Mouse (Mus musculus) kidney, postnatal 0 days (tissue): ENCODE data around the gene Zfp575. TPM values are rescaled to one million over a fixed set of nuclear protein-coding genes. Genes with fewer than 3 reads are reported as not detected.
A peak's percentile ranks its signal among the peaks of the same experiment; 100 is the strongest.

Experiments
- ATAC-seq: fragments of 200-750 bp; cut with Nextera tagmentation; replicated peaks from 2 replicates; pipeline ENCODE4 v1.8.0; 2017; ENCODE audit warnings: low read depth, moderate number of reproducible peaks, moderate TSS enrichment, moderate library complexity; ENCODE audit not compliant: low FRiP score
- DNase-seq: peaks from one replicate; pipeline ENCODE4 v3.0.0-alpha.2; 2016; ENCODE audit warnings: low spot score
- H3K27ac ChIP-seq: fragments of 300-500 bp; sonication (generic); 2 replicates; pipeline ENCODE4 v1.5.1; 2014; ENCODE audit warnings: mild to moderate bottlenecking
- H3K27me3 ChIP-seq: fragments of 300-500 bp; sonication (generic); 2 replicates; pipeline ENCODE4 v1.6.1; 2014; ENCODE audit warnings: low read length, mixed read lengths; ENCODE audit not compliant: insufficient read depth
- H3K36me3 ChIP-seq: fragments of 300-500 bp; sonication (generic); 2 replicates; pipeline ENCODE4 v1.6.1; 2014; ENCODE audit warnings: low read length, mixed read lengths; ENCODE audit not compliant: insufficient read depth
- H3K4me1 ChIP-seq: fragments of 300-500 bp; sonication (generic); replicated peaks from 2 replicates; pipeline ENCODE4 v1.6.1; 2014; ENCODE audit warnings: antibody characterized with exemption, low read length, mixed read lengths; ENCODE audit not compliant: insufficient read depth
- H3K4me2 ChIP-seq: fragments of 300-500 bp; sonication (generic); 2 replicates; pipeline ENCODE4 v1.6.1; 2014; ENCODE audit warnings: mild to moderate bottlenecking, low read length, moderate library complexity, mixed read lengths
- H3K4me3 ChIP-seq: fragments of 300-500 bp; sonication (generic); replicated peaks from 2 replicates; pipeline ENCODE4 v1.5.1; 2014; ENCODE audit warnings: low read depth, low read length
- H3K9ac ChIP-seq: fragments of 300-500 bp; sonication (generic); 2 replicates; pipeline ENCODE4 v1.6.1; 2014; ENCODE audit warnings: low read depth, low read length
- H3K9me3 ChIP-seq: fragments of 300-500 bp; sonication (generic); replicated peaks from 2 replicates; pipeline ENCODE4 v1.6.1; 2016; ENCODE audit warnings: low read length, inconsistent platforms, mixed read lengths
- CTCF ChIP-seq: IDR thresholded peaks from 2 replicates; pipeline ENCODE4 v1.5.1; 2016; ENCODE audit warnings: antibody characterized with exemption, low read depth, mild to moderate bottlenecking, moderate library complexity
- WGBS: fragments of 180-500 bp; shearing (Covaris S2); extraction: QIAGEN DNeasy Blood & Tissue Kit; methylation state at CpG from one replicate; pipeline ENCODE4 v1.1.7; 2014; 5-methylcytosine and 5-hydroxymethylcytosine counted together
- polyA plus RNA-seq: library from polyadenylated mRNA; unstranded; fragments of >200 nt; fragmentation: Nextera tagmentation; extraction: Ambion mirVana; gene quantifications from 2 replicates; pipeline ENCODE4 v1.2.1, GENCODE M21; 2015

Zfp575 gene
- polyA plus RNA-seq, 1 experiment from 2014 or later, result 4.0 TPM

DNA sequence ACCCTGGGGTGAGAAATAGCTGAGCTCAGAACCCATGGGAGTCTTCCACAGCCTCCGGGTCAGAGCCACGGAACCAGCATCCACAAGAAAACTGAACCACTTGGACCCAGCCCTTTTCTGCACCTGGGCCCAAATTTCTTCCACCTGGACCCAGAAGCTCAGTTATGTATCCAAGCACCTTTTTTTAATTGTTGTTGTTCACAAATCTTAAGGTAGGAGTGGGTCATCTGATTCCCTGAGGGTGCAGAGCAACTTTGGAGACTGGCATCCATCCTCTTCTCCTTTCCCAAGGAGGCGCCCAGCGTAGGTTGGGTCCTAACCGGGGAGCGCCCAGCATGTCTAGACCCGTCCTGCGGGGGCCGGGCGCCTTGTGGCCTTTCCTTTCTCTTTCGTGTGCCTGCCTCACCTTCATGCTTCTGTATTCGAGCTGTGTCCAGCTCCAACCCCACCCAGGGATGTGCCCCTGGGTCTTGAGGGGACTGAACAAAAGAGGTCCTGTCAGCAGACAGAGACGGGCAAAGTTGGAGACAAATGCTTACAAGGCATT, 41.3 kb downstream of the Zfp575 start, which contains the start of the genes Pinlyp and Xrcc1:
Pinlyp (minus strand) TSS at position 51 of the 547 bp plus-strand sequence.
Xrcc1 (plus strand) TSS at position 222 of the 547 bp plus-strand sequence.
- no peak for TF ChIP-seq CTCF
- 21% methylated on average over 13 of the region's 13 CpGs for WGBS
- peak within 1 kb of the TSS; percentile 86 for H3K9ac ChIP-seq
- ATAC-seq (peak; percentile 1; the same call in 1 of the 2 replicates), DNase-seq (no peak)
- H3K4me1 ChIP-seq, result peaks cover 7% of the 10 kb centered on the region
- no peaks in the 10 kb centered on the region for H3K27me3 ChIP-seq
- H3K36me3 ChIP-seq, result peaks cover 13% of the 10 kb centered on the region; the same call in 1 of the 2 replicates
- no peaks in the 10 kb centered on the region for H3K9me3 ChIP-seq
- peak within 1 kb of the TSS; percentile 74 for H3K4me2 ChIP-seq
- H3K4me3 ChIP-seq, result peak within 1 kb of the TSS; percentile 85
- peak within 1 kb of the TSS; percentile 93 for H3K27ac ChIP-seq

DNA sequence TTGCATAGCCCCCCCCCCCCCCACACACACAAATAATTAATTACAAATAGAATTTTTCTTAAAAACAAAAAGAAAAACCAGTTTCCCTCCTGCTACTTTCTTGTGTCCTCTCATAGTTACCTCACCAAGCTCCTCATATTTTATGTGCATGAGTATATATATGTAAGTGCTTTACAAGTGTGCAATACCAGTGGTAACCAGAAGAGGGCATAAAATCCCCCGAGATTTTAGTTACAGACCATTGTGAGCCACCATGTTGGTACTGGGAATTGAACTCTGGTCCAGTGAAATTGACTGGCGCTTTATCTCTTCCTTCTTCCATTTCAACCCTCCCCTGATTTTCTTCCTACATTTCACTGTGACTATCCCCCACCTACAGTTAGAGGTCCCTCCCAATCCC, 42.9 kb downstream of the Zfp575 start:
- Histone ChIP-seq H3K9me3 (no peaks in the 10 kb centered on the region), H3K4me2 (no peak overlapping the region), H3K27ac (no peak overlapping the region), H3K4me1 (peaks cover 7% of the 10 kb centered on the region), H3K4me3 (no peak overlapping the region), H3K27me3 (no peaks in the 10 kb centered on the region), H3K36me3 (peaks cover 3% of the 10 kb centered on the region; the same call in 1 of the 2 replicates), H3K9ac (no peak overlapping the region)
- ATAC-seq (no peak), DNase-seq (no peak)
- 77% methylated on average over 2 of the region's 2 CpGs for WGBS
- TF ChIP-seq CTCF, result peak; percentile 41; the same call in 1 of the 2 replicates

DNA sequence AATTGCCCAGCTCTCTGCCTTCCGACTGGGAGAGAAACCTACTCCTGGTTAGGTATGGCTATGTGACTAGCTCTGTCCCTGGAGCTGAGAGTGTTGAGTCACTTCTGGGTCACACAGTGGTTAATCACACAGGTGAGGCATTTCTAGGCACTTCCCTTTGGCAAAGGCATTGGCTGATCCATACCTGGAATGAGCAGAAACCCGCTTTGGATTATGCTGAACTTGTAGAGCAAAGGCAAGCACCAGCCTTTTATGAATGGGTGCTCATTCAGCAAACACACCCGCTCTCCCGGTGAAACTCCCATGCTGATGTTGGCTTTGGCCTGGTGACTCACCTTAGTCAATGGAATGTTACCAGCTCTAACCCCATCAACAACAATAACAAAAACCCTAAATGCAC, 47.8 kb downstream of the Zfp575 start:
- ATAC-seq, result no peak
- no peaks in the 10 kb centered on the region for H3K9me3 ChIP-seq
- TF ChIP-seq CTCF, result no peak
- H3K27ac ChIP-seq, result no peak overlapping the region
- H3K4me3 ChIP-seq, result no peak overlapping the region
- H3K4me1 ChIP-seq, result peaks cover 11% of the 10 kb centered on the region; the same call in 1 of the 2 replicates
- no peaks in the 10 kb centered on the region for H3K27me3 ChIP-seq
- DNase-seq, result no peak
- no peak overlapping the region for H3K4me2 ChIP-seq
- H3K9ac ChIP-seq, result no peak overlapping the region
- peaks cover under 1% of the 10 kb centered on the region for H3K36me3 ChIP-seq
- 91% methylated on average over 4 of the region's 4 CpGs for WGBS

DNA sequence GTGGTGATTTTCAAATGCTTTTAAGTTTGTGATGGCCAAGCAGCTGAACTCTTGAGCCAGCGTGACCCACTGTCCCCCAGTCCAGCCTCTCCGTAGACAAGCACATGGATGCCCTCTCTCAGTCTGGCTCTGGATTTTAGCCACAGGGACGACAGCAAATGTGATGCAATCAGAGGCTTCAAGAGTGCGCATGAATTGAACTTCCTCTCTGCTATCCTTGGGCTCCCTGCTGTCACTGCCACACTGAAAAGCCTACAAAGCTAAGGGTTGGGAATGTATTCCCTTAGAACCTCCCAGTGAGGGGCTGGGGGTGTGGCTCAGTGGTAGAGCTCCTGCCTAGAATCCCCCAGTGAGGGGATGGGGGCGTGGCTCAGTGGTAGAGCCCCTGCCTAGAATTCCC, 48.7 kb downstream of the Zfp575 start:
- H3K27me3 ChIP-seq, result no peaks in the 10 kb centered on the region
- DNase-seq (no peak), ATAC-seq (no peak)
- H3K9ac ChIP-seq, result no peak overlapping the region
- no peak for TF ChIP-seq CTCF
- no peaks in the 10 kb centered on the region for H3K9me3 ChIP-seq
- peaks cover 10% of the 10 kb centered on the region for H3K36me3 ChIP-seq
- H3K4me2 ChIP-seq, result no peak overlapping the region
- WGBS, result 86% methylated on average over 5 of the region's 5 CpGs
- H3K4me1 ChIP-seq, result peaks cover 11% of the 10 kb centered on the region
- no peak overlapping the region for H3K4me3 ChIP-seq
- no peak overlapping the region for H3K27ac ChIP-seq

DNA sequence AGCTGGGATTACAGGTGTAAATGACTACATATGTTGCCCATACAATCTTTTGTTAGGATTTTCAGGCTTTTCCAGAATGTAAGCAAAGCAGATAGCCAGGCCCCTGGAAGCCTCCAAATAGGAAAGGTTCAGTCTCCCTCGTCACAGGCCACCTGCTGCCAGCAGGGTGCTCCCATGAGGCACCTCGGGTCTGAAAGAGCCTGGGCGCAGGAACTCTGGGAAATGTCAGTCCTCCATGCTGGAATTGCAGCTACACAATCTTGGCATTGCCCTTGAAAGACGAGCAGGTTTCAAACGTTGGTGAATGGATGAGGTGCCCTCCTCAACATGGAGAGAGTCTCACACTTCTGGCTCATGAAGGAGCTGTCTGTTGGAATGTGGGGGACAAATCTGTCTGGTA, 49.3 kb downstream of the Zfp575 start:
- H3K27ac ChIP-seq, result no peak overlapping the region
- H3K4me2 ChIP-seq, result no peak overlapping the region
- WGBS, result 40% methylated on average over 5 of the region's 5 CpGs
- H3K36me3 ChIP-seq, result peaks cover 16% of the 10 kb centered on the region
- ATAC-seq, result no peak
- no peaks in the 10 kb centered on the region for H3K9me3 ChIP-seq
- H3K4me3 ChIP-seq, result no peak overlapping the region
- no peaks in the 10 kb centered on the region for H3K27me3 ChIP-seq
- 0 out of 2 replicates have a peak overlapping the region, but pooled peaks have one; percentile 13 for H3K9ac ChIP-seq
- DNase-seq, result no peak
- peaks cover 11% of the 10 kb centered on the region for H3K4me1 ChIP-seq
- TF ChIP-seq CTCF, result peak; percentile 38; the same call in 1 of the 2 replicates

DNA sequence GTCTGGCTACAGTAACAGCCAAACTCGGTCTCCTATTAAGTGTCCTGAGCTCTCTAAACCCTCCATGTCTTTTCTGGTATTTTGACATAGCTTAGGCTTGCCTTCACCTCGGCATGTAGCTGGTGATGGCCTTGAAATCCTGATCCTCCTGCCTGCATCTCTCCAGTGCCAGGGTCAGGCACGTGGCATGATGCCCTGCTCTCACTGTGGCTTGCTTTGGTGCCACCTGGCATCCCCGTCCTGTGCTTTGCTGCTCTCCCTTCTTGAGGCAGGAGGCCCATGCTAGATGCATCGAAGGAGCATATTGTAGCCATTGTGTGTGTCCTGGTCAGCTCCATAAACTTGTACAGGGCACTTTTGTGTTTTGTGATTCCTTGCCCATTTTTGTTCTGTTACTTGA, 49.9 kb downstream of the Zfp575 start:
- Histone ChIP-seq H3K4me3 (no peak overlapping the region), H3K4me2 (no peak overlapping the region), H3K27ac (peak overlapping the region; percentile 36; the same call in 1 of the 2 replicates), H3K9ac (0 out of 2 replicates have a peak overlapping the region, but pooled peaks have one; percentile 5), H3K27me3 (no peaks in the 10 kb centered on the region), H3K9me3 (no peaks in the 10 kb centered on the region), H3K4me1 (peaks cover 11% of the 10 kb centered on the region), H3K36me3 (peaks cover 17% of the 10 kb centered on the region)
- DNase-seq (peak; percentile 21), ATAC-seq (0 out of 2 replicates have a peak, but pooled peaks have one; percentile 11)
- WGBS, result 47% methylated on average over 5 of the region's 5 CpGs
- TF ChIP-seq CTCF, result no peak
